Mouse (Mus musculus) stomach, adult 2 months (tissue): Measurements from ENCODE around the gene Cyp4f37. TPM values are rescaled to one million over a fixed set of nuclear protein-coding genes. Genes with fewer than 3 reads are reported as not detected.

Experiments
- polyA plus RNA-seq: library from polyadenylated mRNA; depleted of rRNA; stranded (reverse); fragments of >200 nt; gene quantifications from 2 replicates; pipeline ENCODE4 v1.2.3, GENCODE M21; 2012; rRNA removed

Cyp4f37 gene
- 0.03 TPM in 1 of 2 replicates, not detected in the other for polyA plus RNA-seq

GRCm38 (mm10) chr17:32621018-32621417, at the start of gene Cyp4f37:
Gene Cyp4f37 (plus strand): TSS chr17:32621309.

DNA sequence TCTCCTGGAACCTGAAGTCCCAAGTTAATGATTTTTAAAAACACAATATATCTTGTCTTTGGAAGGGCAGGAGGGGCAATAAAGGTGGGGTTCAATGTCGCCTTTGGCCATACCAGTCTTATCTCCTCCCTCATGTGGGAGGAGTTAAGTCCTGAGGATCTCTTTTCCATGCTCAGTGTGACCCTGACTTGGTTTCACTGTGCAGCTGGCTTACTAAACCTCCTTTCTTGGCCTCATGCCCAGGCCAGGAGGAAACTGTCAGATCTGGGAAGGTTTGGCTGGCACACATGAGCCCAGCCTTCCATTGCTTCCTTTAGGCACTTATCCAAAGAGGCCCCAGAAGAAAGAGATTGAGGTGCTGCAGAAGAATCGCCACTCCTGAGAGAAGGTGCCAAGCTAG, 37.6 kb downstream of the Cyp4f37 start, which contains the start of gene Cyp4f40:
TSS of gene Cyp4f40 (plus strand) at position 189 of the 400 bp plus-strand sequence.

DNA sequence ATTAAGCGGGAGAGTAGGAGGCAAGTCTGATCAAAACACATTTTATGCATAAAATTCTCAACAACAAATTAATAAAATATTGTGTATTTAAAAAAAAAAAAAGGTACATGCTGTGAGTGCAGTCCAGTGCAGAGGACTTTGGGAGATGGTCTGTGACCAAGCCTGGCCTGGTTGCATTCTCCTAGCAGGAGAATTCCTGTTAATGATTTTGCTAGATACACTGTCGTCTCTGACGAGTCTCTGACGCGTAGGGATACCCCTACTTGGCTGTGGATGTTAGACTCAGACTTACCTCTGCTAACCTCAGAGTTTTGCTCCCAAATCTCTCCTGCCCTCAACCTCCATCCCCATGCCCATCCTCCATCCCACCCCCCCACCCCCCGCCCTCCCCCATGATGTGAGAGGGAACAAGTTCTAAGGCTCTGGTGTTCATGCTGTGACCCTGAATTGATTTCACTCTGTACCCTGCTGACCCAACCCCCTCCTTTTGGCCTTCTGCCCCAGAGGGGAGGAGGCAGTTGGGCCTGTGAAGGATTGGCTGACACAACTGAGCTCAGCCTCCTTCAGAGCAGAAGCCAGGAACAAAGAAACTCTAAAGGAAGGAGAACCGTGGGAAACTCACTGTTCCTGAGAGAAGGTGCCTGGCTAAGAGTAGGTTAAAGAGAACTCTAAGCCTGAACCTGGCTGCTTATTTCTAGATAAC, 64.1 kb downstream of the Cyp4f37 start, which contains the start of gene Cyp4f15:
TSS of gene Cyp4f15 (plus strand) at position 580 of the 703 bp plus-strand sequence.

Other genes starting within 250 kb of the Cyp4f37 start
- 18.0 and 18.1 TPM in 2 replicates for gene Wiz, start 231.9 kb upstream of the Cyp4f37 start, polyA plus RNA-seq
- 1.2 and 2.6 TPM in 2 replicates for gene Rasal3, start 217.7 kb upstream of the Cyp4f37 start, polyA plus RNA-seq
- gene Pglyrp2, start 197.1 kb upstream of the Cyp4f37 start, polyA plus RNA-seq: 0.73 and 0.87 TPM in 2 replicates
- gene Cyp4f39, start 168.6 kb upstream of the Cyp4f37 start, polyA plus RNA-seq: 21.2 and 27.1 TPM in 2 replicates
- 3.7 and 5.2 TPM in 2 replicates for gene Cyp4f17, start 115.3 kb upstream of the Cyp4f37 start, polyA plus RNA-seq
- 11.7 and 12.5 TPM in 2 replicates for gene Cyp4f16, start 84.8 kb upstream of the Cyp4f37 start, polyA plus RNA-seq
- gene Cyp4f40, start 37.6 kb downstream of the Cyp4f37 start, polyA plus RNA-seq: 0.08 and 0.14 TPM in 2 replicates
- 0.17 and 0.59 TPM in 2 replicates for gene Cyp4f15, start 64.3 kb downstream of the Cyp4f37 start, polyA plus RNA-seq
- 1.2 and 2.9 TPM in 2 replicates for gene Zfp871, start 167.0 kb downstream of the Cyp4f37 start, polyA plus RNA-seq
- 0.03 and 0.04 TPM in 2 replicates for gene Zfp811, start 188.6 kb downstream of the Cyp4f37 start, polyA plus RNA-seq
- 0.49 and 0.54 TPM in 2 replicates for gene Zfp799, start 209.0 kb downstream of the Cyp4f37 start, polyA plus RNA-seq